Mouse (Mus musculus): Measurements from ENCODE around the gene Nat14.

GRCm38 (mm10) chr7:4933103-4933502, 11.3 kb downstream of the Nat14 start:
- TF ChIP-seq CTCF (IDR thresholded peaks at IDR 0.05; ENCODE audit: low read depth) (no peak), EP300 (IDR thresholded peaks at IDR 0.05; ENCODE audit: low read depth) (no peak)
